Mouse (Mus musculus) thymus, postnatal 0 days (tissue): ENCODE data around the gene Pmf1. TPM values are rescaled to one million over a fixed set of nuclear protein-coding genes. Genes with fewer than 3 reads are reported as not detected.
"Not testable (repeated sequence)": the region's sequence is repeated elsewhere in the genome, so short reads cannot be mapped to it uniquely, and the experiment has no call there.

Experiments
- DNase-seq: peaks from one replicate; pipeline ENCODE4 v3.0.0-alpha.2; 2015; ENCODE audit warnings: low spot score
- polyA plus RNA-seq: library from polyadenylated mRNA; unstranded; fragments of >200 nt; fragmentation: Nextera tagmentation; extraction: Ambion mirVana; gene quantifications from 2 replicates; pipeline ENCODE4 v1.2.1, GENCODE M21; 2015

Pmf1 gene
- polyA plus RNA-seq, 1 experiment from 2014 or later, result 151 TPM

GRCm38 (mm10) chr3:88439582-88439981 lies 29.5 kb upstream of the Pmf1 start:
- no peak for DNase-seq

- DNase-seq, result no peak
Measured at GRCm38 (mm10) chr3:88437454-88437853, 27.3 kb upstream of the Pmf1 start.

GRCm38 (mm10) chr3:88436395-88437201 lies 26.5 kb upstream of the Pmf1 start:
- DNase-seq, result no peak

- no peak for DNase-seq
Measured at GRCm38 (mm10) chr3:88435515-88435914, 25.4 kb upstream of the Pmf1 start.

GRCm38 (mm10) chr3:88428639-88429038 lies 18.5 kb upstream of the Pmf1 start:
- DNase-seq, result not testable (repeated sequence)

- no peak for DNase-seq
Measured at GRCm38 (mm10) chr3:88427342-88427905, 17.3 kb upstream of the Pmf1 start.

GRCm38 (mm10) chr3:88425708-88426420 lies 15.7 kb upstream of the Pmf1 start:
- DNase-seq, result no peak

- DNase-seq, result no peak
Measured at GRCm38 (mm10) chr3:88425330-88425689, 15.2 kb upstream of the Pmf1 start.

GRCm38 (mm10) chr3:88424605-88425329 lies 14.6 kb upstream of the Pmf1 start, which contains the start of gene Slc25a44:
Slc25a44 (minus strand) TSS chr3:88425139.
- peak; percentile 97 for DNase-seq

- no peak for DNase-seq
Measured at GRCm38 (mm10) chr3:88422020-88422720, 12.0 kb upstream of the Pmf1 start.

- no peak for DNase-seq
Measured at GRCm38 (mm10) chr3:88420771-88421170, 10.6 kb upstream of the Pmf1 start.

- DNase-seq, result no peak
Measured at GRCm38 (mm10) chr3:88418016-88418415, 7.9 kb upstream of the Pmf1 start.

- DNase-seq, result no peak
Measured at GRCm38 (mm10) chr3:88415668-88416067, 5.5 kb upstream of the Pmf1 start.

- no peak for DNase-seq
Measured at GRCm38 (mm10) chr3:88412636-88413035, 2.5 kb upstream of the Pmf1 start.

- DNase-seq, result no peak
Measured at GRCm38 (mm10) chr3:88411681-88412080, 1.6 kb upstream of the Pmf1 start.

- DNase-seq, result no peak
Measured at GRCm38 (mm10) chr3:88410645-88411031, 507 bp upstream of the Pmf1 start.

GRCm38 (mm10) chr3:88408953-88409352 lies 1.2 kb downstream of the Pmf1 start:
- DNase-seq, result no peak

- DNase-seq, result no peak
Measured at GRCm38 (mm10) chr3:88407529-88407928, 2.6 kb downstream of the Pmf1 start.

GRCm38 (mm10) chr3:88407090-88407489 lies 3.0 kb downstream of the Pmf1 start:
- peak; percentile 88 for DNase-seq

- no peak for DNase-seq
Measured at GRCm38 (mm10) chr3:88403522-88404230, 6.5 kb downstream of the Pmf1 start.
